Mouse (Mus musculus): ENCODE results near the gene Ankrd12. TPM values are rescaled to one million over a fixed set of nuclear protein-coding genes. Genes with fewer than 3 reads are reported as not detected.

The Ankrd12 gene
- polyA plus RNA-seq, 1 experiment from 2014 or later = 16.1 TPM

DNA sequence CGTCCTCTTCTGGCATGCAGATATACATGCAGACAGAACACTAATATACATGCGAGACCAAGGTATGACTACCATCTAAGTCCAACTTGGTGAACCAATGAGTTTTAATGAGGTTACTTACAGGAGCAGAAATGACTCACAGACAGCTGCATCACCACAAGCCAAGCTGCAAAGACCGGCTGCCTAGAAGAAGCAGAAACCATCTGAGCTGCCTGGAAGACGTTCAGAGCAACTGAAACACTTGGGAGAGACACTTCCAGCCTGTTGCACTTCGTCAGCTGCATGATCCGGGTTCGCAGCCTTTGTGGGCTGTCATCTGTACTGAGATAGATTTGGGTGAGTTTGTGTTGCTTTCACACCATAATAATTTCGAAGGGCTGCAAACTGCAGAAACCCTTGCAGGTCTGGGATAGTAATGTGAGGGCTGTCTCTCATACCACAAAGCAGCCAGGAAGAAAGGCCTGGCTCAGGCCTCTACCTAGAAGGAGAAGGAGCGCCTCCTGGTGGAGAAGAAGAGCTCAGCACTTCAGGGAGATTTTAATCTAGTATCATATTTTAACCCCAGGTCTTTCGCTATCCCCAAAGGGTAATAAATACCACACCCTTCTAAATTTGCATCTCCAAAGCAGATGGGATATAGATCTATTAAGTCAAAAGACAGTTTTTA lies 29.8 kb upstream of the Ankrd12 start:
- Histone ChIP-seq H3K9me3 (no peaks in the 10 kb centered on the region), H3K4me3 (no peak overlapping the region), H3K4me1 (peaks cover 17% of the 10 kb centered on the region), H3K36me3 (no peaks in the 10 kb centered on the region), H3K4me2 (no peak overlapping the region), H3K27ac (replicated peaks) (no peak overlapping the region), H3K9ac (peak overlapping the region; percentile 19; the same call in 1 of the 2 replicates), H3K27me3 (replicated peaks) (no peaks in the 10 kb centered on the region)
- no peak for ATAC-seq (ENCODE audit: extremely low read depth, insufficient number of reproducible peaks, low FRiP score, low TSS enrichment)
- 50% methylated on average over 10 of the region's 10 CpGs for WGBS

DNA sequence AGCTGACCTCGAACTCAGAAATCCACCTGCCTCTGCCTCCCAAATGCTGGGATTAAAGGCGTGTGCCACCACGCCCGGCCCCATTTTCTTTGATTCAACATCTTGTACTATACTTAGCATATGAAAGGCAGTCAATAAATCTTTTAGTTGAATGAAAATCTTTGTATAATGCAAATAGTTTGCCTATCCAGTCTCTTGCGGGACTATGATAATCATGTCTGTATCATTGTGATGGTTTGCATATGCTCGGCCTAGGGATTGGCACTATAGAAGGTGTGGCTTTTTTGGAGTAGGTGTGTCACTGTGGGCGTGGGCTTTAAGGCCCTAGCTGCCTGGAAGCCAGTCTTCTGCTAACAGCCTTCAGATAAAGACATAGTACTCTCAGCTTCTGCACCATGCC lies 27.2 kb upstream of the Ankrd12 start:
- H3K27me3 ChIP-seq (replicated peaks) = no peaks in the 10 kb centered on the region
- H3K27ac ChIP-seq (replicated peaks) = no peak overlapping the region
- no peak overlapping the region for H3K4me3 ChIP-seq
- H3K4me2 ChIP-seq = no peak overlapping the region
- no peak for ATAC-seq (ENCODE audit: extremely low read depth, insufficient number of reproducible peaks, low FRiP score, low TSS enrichment)
- 82% methylated on average over 7 of the region's 7 CpGs for WGBS
- H3K9me3 ChIP-seq = no peaks in the 10 kb centered on the region
- peaks cover 20% of the 10 kb centered on the region for H3K4me1 ChIP-seq
- H3K36me3 ChIP-seq = no peaks in the 10 kb centered on the region
- H3K9ac ChIP-seq = no peak overlapping the region

DNA sequence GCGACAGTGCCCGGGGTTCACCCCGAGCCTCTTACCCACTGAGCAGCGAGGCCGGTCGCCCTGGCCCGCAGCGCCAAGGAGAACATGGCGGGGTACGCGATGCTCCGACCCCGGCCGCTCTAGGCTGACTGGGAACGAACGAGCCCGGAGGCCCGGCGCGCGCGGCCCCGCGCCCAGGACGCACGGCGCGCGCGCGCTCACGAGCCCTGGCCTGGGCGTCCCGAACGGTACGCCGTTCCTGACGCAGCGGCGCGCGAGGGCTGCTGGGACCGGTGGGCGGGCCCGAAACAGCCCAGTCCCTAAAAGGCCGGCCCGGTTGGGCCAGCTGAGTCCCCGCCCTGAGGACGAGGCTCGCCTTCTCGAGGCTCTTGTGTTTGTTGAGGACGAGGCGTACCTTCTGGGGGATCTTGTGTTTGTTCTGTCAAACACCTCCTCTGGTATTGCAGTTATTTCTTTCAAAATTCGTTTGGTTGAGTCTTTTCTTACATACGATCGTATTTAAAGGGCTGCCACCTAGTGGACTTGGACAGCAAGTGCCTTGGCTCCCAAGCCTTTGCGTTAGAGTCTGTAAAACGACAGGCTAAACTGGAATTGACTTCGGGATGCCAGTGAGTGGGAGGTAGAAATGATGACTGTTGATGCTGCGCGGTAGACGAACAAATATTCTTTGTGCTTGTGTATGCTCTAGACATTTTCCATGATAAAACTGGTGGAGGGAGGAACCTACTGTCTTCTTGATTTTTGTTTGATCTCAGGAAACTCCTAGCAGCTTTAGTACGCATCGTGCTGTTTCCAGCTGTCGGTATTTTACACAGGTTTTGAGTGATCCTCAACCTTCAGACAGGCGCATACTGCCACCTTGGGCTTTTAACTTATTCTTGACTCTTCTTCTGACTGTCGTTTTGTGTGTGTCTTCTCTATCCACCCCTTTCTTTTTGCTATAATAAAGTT lies 24.8 kb upstream of the Ankrd12 start, which contains the start of gene Ndufv2:
Ndufv2 (minus strand) TSS at position 180 of the 951 bp plus-strand sequence.
- H3K4me2 ChIP-seq = peak within 1 kb of the TSS; percentile 97
- H3K9ac ChIP-seq = peak within 1 kb of the TSS; percentile 95
- WGBS = under 1% methylated on average over 65 of the region's 67 CpGs
- H3K4me1 ChIP-seq = peaks cover 24% of the 10 kb centered on the region
- H3K4me3 ChIP-seq = peak within 1 kb of the TSS; percentile 81
- peak within 1 kb of the TSS; percentile 94 for H3K27ac ChIP-seq (replicated peaks)
- ATAC-seq (ENCODE audit: extremely low read depth, insufficient number of reproducible peaks, low FRiP score, low TSS enrichment) = peak; percentile 98
- H3K36me3 ChIP-seq = 0 out of 2 replicates have a peak, but pooled peaks cover 9% of the 10 kb centered on the region
- H3K27me3 ChIP-seq (replicated peaks) = no peaks in the 10 kb centered on the region
- no peaks in the 10 kb centered on the region for H3K9me3 ChIP-seq

DNA sequence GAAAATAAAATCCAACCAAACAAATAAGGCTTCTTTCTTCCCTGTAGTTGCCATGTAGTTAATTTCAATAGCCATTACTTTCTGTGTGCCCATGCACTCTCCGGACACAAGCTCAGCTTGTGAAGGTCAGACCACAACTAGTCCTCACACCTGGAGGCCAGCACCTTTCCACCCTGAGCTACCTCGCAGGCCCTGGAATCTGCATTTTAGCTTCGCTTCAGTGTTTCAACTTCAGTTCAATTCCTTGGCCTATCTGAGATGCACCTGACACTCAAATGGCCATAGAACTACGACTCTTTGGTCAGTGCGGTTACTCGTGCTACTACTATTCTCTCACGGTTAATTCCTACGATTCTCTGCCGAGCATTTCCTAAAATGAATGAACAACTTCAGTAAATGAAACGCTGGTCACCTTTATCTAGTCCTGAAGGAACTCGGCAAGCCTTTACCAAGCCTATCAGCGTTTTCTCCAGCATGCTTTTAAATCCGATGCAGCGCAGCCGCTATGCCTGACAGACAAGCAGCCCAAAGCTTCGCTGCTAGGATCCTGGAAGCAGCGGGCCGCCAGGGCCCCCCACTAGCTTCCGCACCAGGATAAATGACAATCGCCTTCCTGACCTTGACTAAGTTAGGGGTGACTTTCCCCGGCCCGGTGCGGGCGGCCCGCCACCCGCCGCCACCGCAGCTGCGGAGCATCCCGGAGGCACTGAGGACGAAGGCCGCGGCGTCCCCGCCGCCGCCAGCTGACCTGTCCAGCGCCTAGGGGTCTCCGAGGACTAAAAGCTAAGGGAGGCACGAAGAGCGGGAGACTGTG lies 23.9 kb upstream of the Ankrd12 start:
- H3K36me3 ChIP-seq = peaks cover 12% of the 10 kb centered on the region; the same call in 1 of the 2 replicates
- ATAC-seq (ENCODE audit: extremely low read depth, insufficient number of reproducible peaks, low FRiP score, low TSS enrichment) = peak; percentile 65
- no peaks in the 10 kb centered on the region for H3K9me3 ChIP-seq
- H3K27ac ChIP-seq (replicated peaks) = peak overlapping the region; percentile 94
- H3K9ac ChIP-seq = peak overlapping the region; percentile 95
- H3K27me3 ChIP-seq (replicated peaks) = no peaks in the 10 kb centered on the region
- WGBS = under 1% methylated on average over 41 of the region's 41 CpGs
- H3K4me3 ChIP-seq = peak overlapping the region; percentile 81
- peak overlapping the region; percentile 97 for H3K4me2 ChIP-seq
- peaks cover 24% of the 10 kb centered on the region for H3K4me1 ChIP-seq

DNA sequence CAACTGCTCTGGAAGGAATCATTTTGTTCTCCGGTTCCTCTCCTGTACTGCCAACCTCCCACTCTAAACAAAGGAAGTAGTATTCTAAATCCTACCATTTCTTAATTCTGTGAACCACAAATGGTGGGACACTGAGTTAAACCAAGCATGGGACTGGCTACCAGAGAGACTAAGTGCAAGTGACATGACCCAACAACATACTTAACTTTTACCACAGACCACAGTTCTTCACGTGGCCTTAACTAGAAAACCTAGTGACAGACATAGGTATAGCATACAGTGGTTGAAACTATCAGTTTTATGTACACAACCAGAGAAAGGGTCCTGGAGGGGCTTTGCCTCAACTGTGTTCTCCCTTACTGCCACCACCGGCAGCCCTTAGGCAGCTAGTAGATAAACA lies 15.8 kb upstream of the Ankrd12 start:
- H3K27me3 ChIP-seq (replicated peaks) = no peaks in the 10 kb centered on the region
- no peak overlapping the region for H3K4me3 ChIP-seq
- 80% methylated on average over 3 of the region's 3 CpGs for WGBS
- H3K9ac ChIP-seq = no peak overlapping the region
- H3K4me1 ChIP-seq = peaks cover 4% of the 10 kb centered on the region; the same call in 1 of the 2 replicates
- no peak for ATAC-seq (ENCODE audit: extremely low read depth, insufficient number of reproducible peaks, low FRiP score, low TSS enrichment)
- no peak overlapping the region for H3K27ac ChIP-seq (replicated peaks)
- H3K36me3 ChIP-seq = peaks cover 53% of the 10 kb centered on the region
- no peak overlapping the region for H3K4me2 ChIP-seq
- H3K9me3 ChIP-seq = no peaks in the 10 kb centered on the region

DNA sequence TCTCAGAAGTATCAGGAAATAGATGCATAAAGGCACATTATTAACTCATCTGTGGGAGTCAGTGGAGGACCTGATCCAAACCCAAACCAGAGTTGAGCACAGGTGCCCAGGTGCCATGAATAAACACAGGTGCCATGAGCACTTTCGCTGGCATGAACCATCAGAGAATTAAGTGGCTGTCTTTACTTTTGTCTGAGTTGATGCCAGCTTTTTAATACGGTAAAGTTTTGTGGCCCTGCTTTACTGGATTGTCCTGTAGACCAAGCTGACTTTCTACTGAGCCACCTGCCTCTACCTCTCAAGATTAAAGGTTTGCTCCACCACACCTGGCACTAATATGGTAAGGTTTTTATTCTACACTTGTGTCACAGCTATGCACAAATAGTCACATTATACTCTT lies 15.2 kb upstream of the Ankrd12 start:
- no peak for ATAC-seq (ENCODE audit: extremely low read depth, insufficient number of reproducible peaks, low FRiP score, low TSS enrichment)
- no peaks in the 10 kb centered on the region for H3K27me3 ChIP-seq (replicated peaks)

DNA sequence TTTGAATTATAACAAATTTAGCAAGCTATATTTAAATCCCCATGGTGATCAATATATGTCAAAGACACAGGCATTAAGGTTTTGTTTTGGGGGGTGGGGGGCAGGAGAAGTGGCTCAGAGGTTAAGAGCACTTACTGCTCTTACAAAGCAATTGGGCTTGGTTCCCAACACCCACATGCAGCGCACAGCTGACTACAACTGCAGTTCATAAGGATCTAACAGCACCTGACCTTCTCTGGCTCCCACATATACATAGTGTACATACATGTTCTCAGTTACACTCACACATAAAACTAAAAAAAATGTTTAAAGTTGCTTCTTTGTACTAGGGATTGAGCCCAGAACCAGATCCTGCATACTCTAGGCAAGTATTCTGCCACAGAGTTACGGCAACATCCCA lies 14.5 kb upstream of the Ankrd12 start:
- no peak for ATAC-seq (ENCODE audit: extremely low read depth, insufficient number of reproducible peaks, low FRiP score, low TSS enrichment)
- WGBS = 86% methylated on average over 2 of the region's 2 CpGs

More for the DNA sequence above, 15.2 kb upstream of the Ankrd12 start:
- H3K36me3 ChIP-seq = peaks cover 55% of the 10 kb centered on the region
- H3K4me1 ChIP-seq = peaks cover 4% of the 10 kb centered on the region; the same call in 1 of the 2 replicates
- WGBS = 96% methylated on average over 2 of the region's 2 CpGs
- no peak overlapping the region for H3K27ac ChIP-seq (replicated peaks)
- no peak overlapping the region for H3K9ac ChIP-seq
- no peaks in the 10 kb centered on the region for H3K9me3 ChIP-seq
- no peak overlapping the region for H3K4me2 ChIP-seq
- H3K4me3 ChIP-seq = no peak overlapping the region

DNA sequence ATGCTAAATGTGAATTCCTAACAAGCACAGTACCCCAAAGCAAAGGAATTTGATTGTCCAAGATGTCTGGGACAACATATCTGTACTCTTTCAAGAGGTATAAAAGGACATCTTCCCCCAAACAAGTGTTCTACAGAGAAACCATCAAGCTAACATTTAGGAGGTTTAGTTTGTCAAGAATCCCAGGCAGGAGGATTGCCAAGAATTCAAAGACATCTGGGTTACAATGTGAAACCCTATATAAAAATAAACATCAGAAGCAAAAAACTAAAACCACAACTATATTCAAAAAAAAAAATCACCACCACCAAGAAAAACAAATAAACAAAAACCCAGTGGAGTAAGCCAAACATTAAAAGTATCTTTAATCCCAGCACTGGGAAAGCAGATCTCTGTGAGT lies 13.4 kb upstream of the Ankrd12 start:
- Histone ChIP-seq H3K9me3 (no peaks in the 10 kb centered on the region), H3K27ac (replicated peaks) (no peak overlapping the region), H3K4me2 (no peak overlapping the region), H3K4me1 (peaks cover 4% of the 10 kb centered on the region; the same call in 1 of the 2 replicates), H3K36me3 (peaks cover 71% of the 10 kb centered on the region), H3K9ac (no peak overlapping the region), H3K27me3 (replicated peaks) (no peaks in the 10 kb centered on the region), H3K4me3 (no peak overlapping the region)
- ATAC-seq (ENCODE audit: extremely low read depth, insufficient number of reproducible peaks, low FRiP score, low TSS enrichment) = no peak

More for the DNA sequence above, 14.5 kb upstream of the Ankrd12 start:
- H3K4me1 ChIP-seq = peaks cover 4% of the 10 kb centered on the region; the same call in 1 of the 2 replicates
- no peak overlapping the region; the same call in 1 of the 2 replicates for H3K9ac ChIP-seq
- H3K27me3 ChIP-seq (replicated peaks) = no peaks in the 10 kb centered on the region
- no peak overlapping the region for H3K4me3 ChIP-seq
- H3K9me3 ChIP-seq = no peaks in the 10 kb centered on the region
- H3K36me3 ChIP-seq = peaks cover 62% of the 10 kb centered on the region
- no peak overlapping the region for H3K4me2 ChIP-seq
- no peak overlapping the region for H3K27ac ChIP-seq (replicated peaks)

DNA sequence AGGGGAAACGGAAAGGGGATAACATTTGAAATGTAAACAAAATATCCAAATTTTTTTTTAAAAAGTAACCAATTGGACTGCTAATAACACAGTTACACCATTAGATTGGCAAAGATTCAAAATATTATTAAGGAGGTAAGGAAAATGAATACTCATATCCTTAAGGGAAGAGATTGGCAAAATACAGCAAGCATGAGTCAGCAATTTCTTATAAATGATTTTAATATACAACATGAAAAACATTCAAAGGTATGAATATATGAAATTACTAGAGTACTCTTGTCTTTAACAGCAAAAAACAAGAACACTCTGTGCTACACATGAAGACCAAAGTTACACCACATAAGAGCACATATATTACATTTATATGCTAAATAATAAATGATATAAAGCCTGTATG lies 8.1 kb upstream of the Ankrd12 start:
- Histone ChIP-seq H3K4me3 (no peak overlapping the region), H3K9ac (no peak overlapping the region), H3K27me3 (replicated peaks) (no peaks in the 10 kb centered on the region), H3K36me3 (peaks cover 74% of the 10 kb centered on the region), H3K27ac (replicated peaks) (no peak overlapping the region), H3K4me2 (no peak overlapping the region), H3K4me1 (no peaks in the 10 kb centered on the region), H3K9me3 (no peaks in the 10 kb centered on the region)
- ATAC-seq (ENCODE audit: extremely low read depth, insufficient number of reproducible peaks, low FRiP score, low TSS enrichment) = no peak
- WGBS = 76% methylated on average over 1 of the region's 1 CpGs

DNA sequence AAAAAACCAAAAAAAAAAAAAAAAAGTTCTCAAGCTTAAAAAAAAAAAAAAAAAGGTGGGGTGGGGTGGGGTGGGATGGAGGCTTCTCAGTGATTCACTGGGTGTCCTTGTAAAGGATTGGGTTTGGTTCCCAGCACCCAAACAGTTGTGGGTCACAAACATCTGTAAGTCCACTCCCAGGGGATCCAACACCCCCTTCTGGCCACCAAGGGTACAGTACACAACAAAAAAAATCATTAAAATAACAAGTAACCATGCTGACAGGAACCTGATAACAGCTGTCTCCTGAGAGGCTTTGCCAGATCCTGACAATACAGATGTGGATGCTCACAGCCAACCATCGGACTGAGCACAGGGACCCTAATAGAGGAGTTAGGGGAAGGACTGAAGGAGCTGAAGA lies 7.6 kb upstream of the Ankrd12 start:
- no peak for ATAC-seq (ENCODE audit: extremely low read depth, insufficient number of reproducible peaks, low FRiP score, low TSS enrichment)
- no peaks in the 10 kb centered on the region for H3K27me3 ChIP-seq (replicated peaks)
- no peak overlapping the region for H3K4me2 ChIP-seq
- H3K9me3 ChIP-seq = no peaks in the 10 kb centered on the region
- WGBS = 13% methylated on average over 1 of the region's 1 CpGs
- no peak overlapping the region for H3K27ac ChIP-seq (replicated peaks)
- peaks cover 77% of the 10 kb centered on the region for H3K36me3 ChIP-seq
- H3K4me3 ChIP-seq = no peak overlapping the region
- H3K4me1 ChIP-seq = no peaks in the 10 kb centered on the region
- H3K9ac ChIP-seq = no peak overlapping the region

DNA sequence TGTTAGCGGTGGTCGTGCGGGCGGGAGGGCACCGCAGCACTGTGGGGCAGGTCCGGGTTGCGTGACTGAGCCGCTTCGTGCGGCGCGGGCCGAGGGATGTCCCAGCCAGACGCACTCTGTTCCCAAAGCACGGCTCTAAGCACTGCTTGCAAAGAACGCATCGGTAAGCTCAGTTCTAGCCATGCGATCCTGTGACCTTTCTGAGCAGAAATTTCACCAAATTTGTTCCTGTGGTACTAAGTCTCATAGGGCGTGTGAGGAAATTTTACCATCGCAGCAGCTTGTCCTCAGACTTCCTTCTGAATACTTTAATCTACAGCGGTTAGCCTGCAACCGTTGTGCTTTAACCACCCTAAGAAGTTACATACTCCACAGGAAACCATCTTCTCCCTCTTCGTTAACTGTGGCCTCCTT lies 555 bp upstream of the Ankrd12 start:
- H3K27ac ChIP-seq (replicated peaks) = peak overlapping the region; percentile 94
- ATAC-seq (ENCODE audit: extremely low read depth, insufficient number of reproducible peaks, low FRiP score, low TSS enrichment) = peak; percentile 47; the same call in 1 of the 2 replicates
- peak overlapping the region; percentile 92 for H3K9ac ChIP-seq
- no peaks in the 10 kb centered on the region for H3K9me3 ChIP-seq
- H3K4me2 ChIP-seq = peak overlapping the region; percentile 86
- H3K27me3 ChIP-seq (replicated peaks) = no peaks in the 10 kb centered on the region
- H3K4me3 ChIP-seq = peak overlapping the region; percentile 95
- H3K4me1 ChIP-seq = peaks cover 20% of the 10 kb centered on the region
- H3K36me3 ChIP-seq = peaks cover 37% of the 10 kb centered on the region
- under 1% methylated on average over 23 of the region's 23 CpGs for WGBS
